Mouse (Mus musculus): Measurements from ENCODE around the gene Mdga2. TPM values are rescaled to one million over a fixed set of nuclear protein-coding genes. Genes with fewer than 3 reads are reported as not detected.

Mdga2 gene
- polyA plus RNA-seq (2016; fragmentation: Nextera tagmentation; extraction: Ambion mirVana), result 0.21 TPM in 1 of 2 replicates, not detected in the other

DNA sequence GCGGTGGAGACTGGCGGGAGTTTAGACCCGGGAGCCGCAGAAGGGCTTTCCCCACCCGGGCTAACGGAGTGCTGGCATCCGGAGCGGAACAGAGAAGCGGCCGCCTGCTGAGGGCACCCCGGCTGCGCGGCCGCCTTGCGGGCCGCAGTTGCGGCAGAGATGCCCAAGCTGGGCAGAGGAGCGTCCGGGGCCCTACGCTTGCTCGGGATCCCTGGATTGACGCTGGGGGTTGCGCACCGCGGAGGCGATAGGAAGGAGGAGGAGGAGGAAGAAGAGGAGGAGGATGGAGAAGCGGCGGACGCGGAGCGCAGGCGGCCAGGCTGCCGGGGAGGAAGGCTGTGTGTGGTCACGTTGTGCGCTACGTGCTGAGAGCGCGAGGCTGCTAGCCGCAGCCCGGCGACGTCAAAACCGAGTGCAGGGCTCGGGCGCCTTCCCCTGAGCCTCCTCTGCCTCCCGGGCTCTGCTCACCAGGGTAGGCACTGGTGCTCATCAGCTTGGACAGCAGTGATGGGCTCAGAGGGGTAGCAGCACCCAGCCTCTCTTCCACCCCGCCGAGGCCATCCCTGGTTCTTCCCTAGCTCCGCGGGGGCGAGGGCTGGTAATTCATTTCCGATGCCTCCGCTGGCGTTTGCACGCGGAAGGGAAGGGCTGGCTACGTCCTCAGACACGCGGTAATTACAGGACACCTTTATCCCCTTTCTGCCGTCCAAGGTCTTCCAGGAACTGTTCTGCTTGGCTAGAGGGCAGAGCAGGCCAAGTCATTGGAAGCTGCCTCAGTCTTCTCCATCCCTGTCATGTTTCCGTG lies at the start of gene Mdga2:
Gene Mdga2, minus strand, starts transcription at position 329 of the 805 bp plus-strand sequence.
- DNase-seq (ENCODE audit: low spot score), result peak; percentile 75
- H3K27me3 ChIP-seq (ENCODE audit: insufficient read depth, poor library complexity, severe bottlenecking), result peaks cover 58% of the 10 kb centered on the region

GRCm38 (mm10) chr12:67267409-67267808 lies 45.1 kb upstream of the Mdga2 start:
- Histone ChIP-seq H3K9me3 (no peaks in the 10 kb centered on the region), H3K36me3 (no peaks in the 10 kb centered on the region), H3K4me3 (no peak overlapping the region), H3K27me3 (ENCODE audit: insufficient read depth, poor library complexity, severe bottlenecking) (no peaks in the 10 kb centered on the region), H3K27ac (no peak overlapping the region), H3K4me1 (no peaks in the 10 kb centered on the region)
- no peak for DNase-seq (ENCODE audit: low spot score)
- 77% methylated on average over 1 of the region's 1 CpGs for WGBS

More for the DNA sequence above, at the start of gene Mdga2:
- Histone ChIP-seq H3K4me3 (peak within 1 kb of the TSS; percentile 64), H3K27ac (0 out of 2 replicates have a peak within 1 kb of the TSS, but pooled peaks have one; percentile 19), H3K4me1 (peaks cover 22% of the 10 kb centered on the region), H3K36me3 (no peaks in the 10 kb centered on the region), H3K9me3 (no peaks in the 10 kb centered on the region)
- WGBS, result under 1% methylated on average over 61 of the region's 61 CpGs

- Histone ChIP-seq H3K36me3 (no peaks in the 10 kb centered on the region), H3K4me3 (no peak overlapping the region), H3K4me1 (peaks cover 22% of the 10 kb centered on the region), H3K27me3 (ENCODE audit: insufficient read depth, poor library complexity, severe bottlenecking) (peaks cover 58% of the 10 kb centered on the region), H3K27ac (no peak overlapping the region), H3K9me3 (no peaks in the 10 kb centered on the region)
- WGBS, result 36% methylated on average over 1 of the region's 1 CpGs
- DNase-seq (ENCODE audit: low spot score), result no peak
Measured at GRCm38 (mm10) chr12:67223530-67223929, 1.2 kb upstream of the Mdga2 start.

DNA sequence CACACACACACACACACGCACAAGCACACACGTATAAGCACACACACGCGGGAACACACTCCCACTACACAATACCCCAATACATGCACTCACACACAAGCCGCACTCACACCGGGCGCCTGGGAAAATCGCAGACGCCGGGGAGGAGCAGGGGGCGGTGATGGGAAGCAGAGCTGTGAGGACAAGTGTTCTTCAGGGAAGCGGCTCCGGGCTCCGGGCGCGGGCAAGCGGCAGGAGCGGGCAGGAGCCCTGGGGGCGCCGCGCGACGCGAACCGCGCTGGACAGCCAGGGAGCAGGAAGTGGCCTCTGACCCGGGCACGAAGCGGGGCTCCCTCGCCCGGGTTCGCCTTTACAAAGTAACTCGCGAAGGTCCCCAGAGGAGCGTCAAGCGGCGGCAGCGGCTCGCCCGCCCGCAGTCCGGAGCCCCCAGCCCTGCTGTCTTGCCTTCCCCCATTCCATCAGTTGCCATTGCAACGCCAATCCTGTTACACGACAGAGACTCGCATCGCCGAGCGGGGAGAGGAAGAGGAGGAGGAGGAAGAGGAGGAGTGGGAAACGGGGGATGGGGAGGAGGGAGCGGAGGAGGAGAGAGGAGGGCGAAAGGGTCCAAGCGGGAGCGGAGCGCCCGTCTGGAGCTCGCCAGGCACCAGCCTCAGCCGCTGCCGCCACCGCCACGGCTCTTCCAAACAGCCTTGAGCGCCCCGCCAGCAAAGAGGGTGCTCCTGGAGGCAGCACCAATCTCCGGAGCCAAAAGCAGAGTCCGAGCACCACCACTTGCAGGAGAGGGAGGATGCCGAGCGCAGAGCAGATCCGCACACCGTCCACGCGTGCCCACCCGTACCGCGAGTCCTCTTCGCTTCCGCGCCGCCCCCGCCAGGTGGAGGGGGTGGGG lies 774 bp downstream of the Mdga2 start:
- peaks cover 58% of the 10 kb centered on the region for H3K27me3 ChIP-seq (ENCODE audit: insufficient read depth, poor library complexity, severe bottlenecking)
- H3K36me3 ChIP-seq, result no peaks in the 10 kb centered on the region
- DNase-seq (ENCODE audit: low spot score), result no peak
- 0 out of 2 replicates have a peak overlapping the region, but pooled peaks have one; percentile 19 for H3K27ac ChIP-seq
- no peaks in the 10 kb centered on the region for H3K9me3 ChIP-seq
- H3K4me3 ChIP-seq, result peak overlapping the region; percentile 64
- H3K4me1 ChIP-seq, result peaks cover 22% of the 10 kb centered on the region
- WGBS, result under 1% methylated on average over 77 of the region's 78 CpGs

DNA sequence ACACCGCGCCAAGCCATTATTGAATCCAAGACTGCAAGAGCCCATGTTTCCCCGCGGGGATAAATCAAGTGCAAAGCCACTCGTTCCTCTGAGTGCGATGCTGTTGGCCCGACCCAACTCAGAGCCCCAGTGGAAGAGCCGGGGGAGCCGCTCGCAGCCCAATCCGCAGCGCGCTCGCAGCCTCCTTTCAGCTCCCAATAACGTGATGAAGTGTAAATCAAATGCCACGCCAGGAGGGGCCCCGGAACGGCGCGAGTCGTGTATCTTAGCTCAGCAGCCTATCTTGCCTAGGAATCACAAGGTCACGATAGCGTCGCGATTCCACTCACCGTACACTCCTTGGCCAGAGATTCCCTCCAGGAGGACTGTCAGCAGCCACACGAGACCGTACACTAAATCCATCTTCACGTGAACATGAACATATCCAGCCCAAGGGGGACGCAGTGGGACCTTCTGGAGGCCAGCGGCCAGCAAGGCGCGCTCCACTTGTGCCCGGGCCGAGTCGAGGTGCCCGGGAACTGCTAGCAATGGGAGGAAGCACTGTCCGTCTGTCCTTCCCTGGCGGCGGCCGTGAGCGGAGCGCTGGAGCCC lies 1.6 kb downstream of the Mdga2 start:
- Histone ChIP-seq H3K4me1 (peaks cover 22% of the 10 kb centered on the region), H3K27ac (no peak overlapping the region), H3K9me3 (no peaks in the 10 kb centered on the region), H3K4me3 (peak overlapping the region; percentile 64), H3K36me3 (no peaks in the 10 kb centered on the region), H3K27me3 (ENCODE audit: insufficient read depth, poor library complexity, severe bottlenecking) (peaks cover 58% of the 10 kb centered on the region)
- DNase-seq (ENCODE audit: low spot score), result peak; percentile 74
- under 1% methylated on average over 38 of the region's 43 CpGs for WGBS

DNA sequence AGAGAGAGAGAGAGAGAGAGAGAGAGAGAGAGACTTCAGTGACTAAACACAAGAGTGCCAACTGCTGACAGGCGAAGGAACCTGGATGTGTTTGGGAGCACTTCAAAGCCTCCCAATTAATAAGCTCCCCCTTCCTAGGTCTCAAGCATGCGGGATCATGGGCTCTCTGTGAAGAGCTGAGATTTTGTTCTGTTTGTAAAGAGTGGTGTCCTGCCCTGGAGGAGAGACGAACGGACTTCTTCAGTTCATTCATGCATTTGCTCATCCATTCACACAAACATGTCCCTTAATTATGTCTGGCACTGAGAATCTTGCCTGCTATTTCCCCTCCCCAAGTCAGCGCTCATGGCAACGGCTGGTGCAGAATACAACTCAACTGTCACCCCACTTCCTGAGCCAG lies 2.3 kb downstream of the Mdga2 start:
- Histone ChIP-seq H3K27me3 (ENCODE audit: insufficient read depth, poor library complexity, severe bottlenecking) (peaks cover 58% of the 10 kb centered on the region), H3K27ac (no peak overlapping the region), H3K4me3 (no peak overlapping the region), H3K9me3 (no peaks in the 10 kb centered on the region), H3K4me1 (peaks cover 22% of the 10 kb centered on the region), H3K36me3 (no peaks in the 10 kb centered on the region)
- DNase-seq (ENCODE audit: low spot score), result no peak
- 5% methylated on average over 6 of the region's 6 CpGs for WGBS

DNA sequence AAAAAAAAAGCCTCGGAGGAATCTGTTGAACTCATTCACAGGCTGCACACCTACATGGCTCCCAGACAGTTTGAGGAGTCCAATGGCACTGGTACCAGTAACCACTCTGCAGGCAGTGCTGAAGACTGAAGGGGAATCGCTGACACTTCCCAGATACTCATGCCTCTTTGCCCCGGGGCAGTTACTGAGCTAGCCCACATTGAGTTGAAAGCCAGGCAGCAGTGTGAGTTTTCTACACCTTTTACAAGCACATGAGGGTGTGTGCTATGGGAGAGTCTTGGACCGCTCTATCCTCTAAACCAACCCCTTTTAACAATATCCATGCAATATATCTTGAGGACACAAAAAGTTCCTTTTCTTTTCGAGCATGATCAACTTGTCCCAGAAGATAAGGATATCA lies 2.8 kb downstream of the Mdga2 start:
- Histone ChIP-seq H3K4me1 (peaks cover 22% of the 10 kb centered on the region), H3K4me3 (no peak overlapping the region), H3K27ac (no peak overlapping the region), H3K9me3 (no peaks in the 10 kb centered on the region), H3K27me3 (ENCODE audit: insufficient read depth, poor library complexity, severe bottlenecking) (peaks cover 55% of the 10 kb centered on the region), H3K36me3 (no peaks in the 10 kb centered on the region)
- 29% methylated on average over 5 of the region's 5 CpGs for WGBS
- no peak for DNase-seq (ENCODE audit: low spot score)

DNA sequence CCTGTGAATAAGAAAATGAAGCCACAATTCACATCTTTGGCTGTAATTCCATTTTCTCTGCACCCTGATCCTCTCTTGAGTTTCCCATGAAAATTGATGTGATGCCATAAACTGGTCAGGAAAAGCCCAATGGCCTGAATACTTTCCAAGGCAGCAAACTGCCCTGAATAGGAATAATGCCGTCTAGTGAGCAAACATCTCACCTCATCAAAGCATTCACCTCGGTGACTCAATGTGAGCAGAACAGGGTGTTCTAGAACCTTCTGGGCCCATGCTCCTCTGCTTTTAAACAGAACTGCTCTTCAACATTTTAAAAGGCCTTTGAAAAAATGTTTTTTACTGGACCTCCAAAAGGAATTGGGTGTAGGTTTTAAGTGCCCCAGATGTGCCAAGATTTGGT lies 9.5 kb downstream of the Mdga2 start:
- H3K4me1 ChIP-seq, result no peaks in the 10 kb centered on the region
- no peaks in the 10 kb centered on the region for H3K36me3 ChIP-seq
- H3K4me3 ChIP-seq, result no peak overlapping the region
- no peak overlapping the region for H3K27ac ChIP-seq
- 80% methylated on average over 2 of the region's 2 CpGs for WGBS
- DNase-seq (ENCODE audit: low spot score), result no peak
- no peaks in the 10 kb centered on the region for H3K27me3 ChIP-seq (ENCODE audit: insufficient read depth, poor library complexity, severe bottlenecking)
- H3K9me3 ChIP-seq, result no peaks in the 10 kb centered on the region

DNA sequence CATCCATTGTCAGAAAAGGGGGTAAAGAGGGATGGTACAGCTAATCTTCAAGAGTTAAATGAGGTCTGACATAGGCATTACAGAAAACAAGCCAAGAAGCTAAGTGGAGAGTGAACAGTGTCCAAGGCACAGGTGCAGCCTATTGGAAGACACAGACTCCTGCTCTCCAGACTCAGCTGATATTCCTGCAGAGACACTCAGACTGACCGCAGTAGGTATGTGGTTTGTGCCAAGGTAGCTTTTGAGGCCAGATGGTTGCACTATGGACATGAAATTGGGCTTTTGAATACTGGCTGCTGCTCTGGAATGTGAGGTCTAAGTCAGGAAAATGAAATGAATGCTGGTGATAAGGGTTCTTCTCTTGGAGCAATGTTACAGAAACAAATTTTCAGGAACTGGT lies 44.2 kb downstream of the Mdga2 start:
- DNase-seq (ENCODE audit: low spot score), result no peak
- Histone ChIP-seq H3K36me3 (no peaks in the 10 kb centered on the region), H3K27me3 (ENCODE audit: insufficient read depth, poor library complexity, severe bottlenecking) (no peaks in the 10 kb centered on the region), H3K4me3 (no peak overlapping the region), H3K27ac (no peak overlapping the region), H3K9me3 (no peaks in the 10 kb centered on the region), H3K4me1 (no peaks in the 10 kb centered on the region)
- 88% methylated on average over 1 of the region's 1 CpGs for whole genome bisulfite sequencing

DNA sequence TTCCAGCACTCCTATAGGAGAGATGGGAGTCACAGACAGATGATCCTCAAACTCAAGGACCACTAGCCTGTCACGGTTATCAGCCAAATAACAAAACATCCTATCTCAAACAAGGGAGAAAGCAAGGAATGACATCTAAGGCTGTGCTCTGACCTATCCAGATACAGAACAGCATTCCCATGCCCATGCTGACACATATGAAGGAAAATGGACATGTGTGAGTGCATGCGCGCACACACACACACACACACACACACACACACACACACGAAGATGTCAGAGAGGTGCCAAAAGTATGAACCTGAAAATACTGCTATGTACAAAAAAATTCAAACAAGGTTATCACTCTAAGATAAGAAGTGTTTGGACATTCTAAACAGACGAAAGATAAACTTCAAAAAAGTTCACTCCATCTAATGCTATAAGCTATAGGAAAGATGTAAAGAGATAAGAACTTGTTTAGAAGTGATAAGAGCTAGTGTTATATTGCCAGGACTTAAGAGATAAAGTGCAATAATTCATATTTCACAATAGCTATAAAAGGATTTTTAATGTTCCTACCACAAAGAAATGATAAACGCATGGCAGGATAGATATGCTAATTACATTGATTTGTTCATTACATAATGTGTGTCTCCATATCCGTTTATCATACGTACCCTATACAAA lies 65.6 kb downstream of the Mdga2 start:
- Histone ChIP-seq H3K27ac (no peak overlapping the region), H3K4me1 (no peaks in the 10 kb centered on the region), H3K9me3 (no peaks in the 10 kb centered on the region), H3K27me3 (ENCODE audit: insufficient read depth, poor library complexity, severe bottlenecking) (no peaks in the 10 kb centered on the region), H3K4me3 (no peak overlapping the region), H3K36me3 (no peaks in the 10 kb centered on the region)
- 83% methylated on average over 8 of the region's 8 CpGs for WGBS
- DNase-seq (ENCODE audit: low spot score), result no peak

- WGBS, result 57% methylated on average over 3 of the region's 3 CpGs
- Histone ChIP-seq H3K4me3 (no peak overlapping the region), H3K4me1 (no peaks in the 10 kb centered on the region), H3K36me3 (no peaks in the 10 kb centered on the region), H3K9me3 (no peaks in the 10 kb centered on the region), H3K27me3 (ENCODE audit: insufficient read depth, poor library complexity, severe bottlenecking) (no peaks in the 10 kb centered on the region), H3K27ac (no peak overlapping the region)
- DNase-seq (ENCODE audit: low spot score), result no peak
Measured at GRCm38 (mm10) chr12:67153077-67153476, 69.3 kb downstream of the Mdga2 start.

DNA sequence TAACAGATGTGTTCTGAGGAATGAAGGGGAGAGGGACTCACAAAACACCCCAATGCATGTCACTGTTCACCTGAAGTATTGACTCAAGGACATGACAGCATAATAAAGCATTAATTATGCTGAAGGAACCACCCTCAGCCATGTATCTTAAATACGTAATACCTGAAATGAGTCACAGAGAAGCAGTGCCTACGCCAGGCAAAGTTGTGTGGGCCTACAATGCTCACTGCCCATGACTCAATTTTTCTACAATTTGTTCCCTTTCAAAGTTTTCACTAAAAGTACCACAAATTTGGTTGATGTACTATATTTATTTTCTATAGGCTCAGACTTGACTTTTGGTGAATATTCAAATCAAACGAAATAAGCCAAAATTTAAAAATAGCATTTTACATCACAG lies 80.7 kb downstream of the Mdga2 start:
- no peaks in the 10 kb centered on the region for H3K27me3 ChIP-seq (ENCODE audit: insufficient read depth, poor library complexity, severe bottlenecking)
- H3K4me1 ChIP-seq, result no peaks in the 10 kb centered on the region
- no peak overlapping the region for H3K27ac ChIP-seq
- DNase-seq (ENCODE audit: low spot score), result no peak
- H3K9me3 ChIP-seq, result no peaks in the 10 kb centered on the region
- no peaks in the 10 kb centered on the region for H3K36me3 ChIP-seq
- H3K4me3 ChIP-seq, result no peak overlapping the region
- WGBS, result 89% methylated on average over 3 of the region's 3 CpGs
